Mouse (Mus musculus): ENCODE data around the gene Trappc6b. TPM values are rescaled to one million over a fixed set of nuclear protein-coding genes. Genes with fewer than 3 reads are reported as not detected.

The Trappc6b gene
- polyA plus RNA-seq, 1 experiment from 2014 or later: 65.5 TPM

- no peaks in the 10 kb centered on the region for H3K27me3 ChIP-seq (ENCODE audit: poor library complexity, severe bottlenecking)
- DNase-seq (ENCODE audit: extremely low spot score, low spot score): peak; percentile 18
- peaks cover 44% of the 10 kb centered on the region for H3K36me3 ChIP-seq (replicated peaks)
- peaks cover 7% of the 10 kb centered on the region for H3K4me1 ChIP-seq
- no peak overlapping the region for H3K27ac ChIP-seq
- no peaks in the 10 kb centered on the region for H3K9me3 ChIP-seq
- H3K4me3 ChIP-seq: no peak overlapping the region
- 35% methylated on average over 7 of the region's 7 CpGs for WGBS
Measured at GRCm38 (mm10) chr12:59040851-59041250, 20.4 kb downstream of the Trappc6b start.

GRCm38 (mm10) chr12:59039971-59040844, 21.1 kb downstream of the Trappc6b start:
- Histone ChIP-seq H3K27me3 (ENCODE audit: poor library complexity, severe bottlenecking) (no peaks in the 10 kb centered on the region), H3K4me3 (peak overlapping the region; percentile 36), H3K4me1 (peaks cover 7% of the 10 kb centered on the region), H3K27ac (peak overlapping the region; percentile 97), H3K36me3 (replicated peaks) (peaks cover 38% of the 10 kb centered on the region), H3K9me3 (no peaks in the 10 kb centered on the region)
- 2% methylated on average over 23 of the region's 23 CpGs for WGBS
- peak; percentile 79 for DNase-seq (ENCODE audit: extremely low spot score, low spot score)

GRCm38 (mm10) chr12:59039162-59039970, 21.9 kb downstream of the Trappc6b start:
- Histone ChIP-seq H3K4me3 (peak overlapping the region; percentile 36), H3K27me3 (ENCODE audit: poor library complexity, severe bottlenecking) (no peaks in the 10 kb centered on the region), H3K4me1 (peaks cover 7% of the 10 kb centered on the region), H3K36me3 (replicated peaks) (peaks cover 29% of the 10 kb centered on the region), H3K27ac (peak overlapping the region; percentile 97), H3K9me3 (no peaks in the 10 kb centered on the region)
- 69% methylated on average over 10 of the region's 10 CpGs for WGBS
- DNase-seq (ENCODE audit: extremely low spot score, low spot score): no peak

GRCm38 (mm10) chr12:59032101-59032500, 29.2 kb downstream of the Trappc6b start:
- Histone ChIP-seq H3K9me3 (no peaks in the 10 kb centered on the region), H3K27ac (no peak overlapping the region), H3K27me3 (ENCODE audit: poor library complexity, severe bottlenecking) (no peaks in the 10 kb centered on the region), H3K4me1 (no peaks in the 10 kb centered on the region), H3K4me3 (no peak overlapping the region), H3K36me3 (replicated peaks) (peaks cover 20% of the 10 kb centered on the region)
- no peak for DNase-seq (ENCODE audit: extremely low spot score, low spot score)
- WGBS: 74% methylated on average over 5 of the region's 5 CpGs

GRCm38 (mm10) chr12:59021306-59021705, 40.0 kb downstream of the Trappc6b start:
- Histone ChIP-seq H3K4me1 (no peaks in the 10 kb centered on the region), H3K27ac (no peak overlapping the region), H3K4me3 (no peak overlapping the region), H3K9me3 (no peaks in the 10 kb centered on the region), H3K27me3 (ENCODE audit: poor library complexity, severe bottlenecking) (no peaks in the 10 kb centered on the region), H3K36me3 (replicated peaks) (peaks cover 95% of the 10 kb centered on the region)
- DNase-seq (ENCODE audit: extremely low spot score, low spot score): no peak
- WGBS: 91% methylated on average over 4 of the region's 4 CpGs

- no peaks in the 10 kb centered on the region for H3K9me3 ChIP-seq
- no peak overlapping the region for H3K27ac ChIP-seq
- peaks cover 95% of the 10 kb centered on the region for H3K36me3 ChIP-seq (replicated peaks)
- DNase-seq (ENCODE audit: extremely low spot score, low spot score): no peak
- no peak overlapping the region for H3K4me3 ChIP-seq
- no peaks in the 10 kb centered on the region for H3K27me3 ChIP-seq (ENCODE audit: poor library complexity, severe bottlenecking)
- WGBS: 91% methylated on average over 2 of the region's 2 CpGs
- H3K4me1 ChIP-seq: no peaks in the 10 kb centered on the region
Measured at GRCm38 (mm10) chr12:59019891-59020290, 41.4 kb downstream of the Trappc6b start.

- no peak overlapping the region for H3K4me3 ChIP-seq
- no peak for DNase-seq (ENCODE audit: extremely low spot score, low spot score)
- H3K36me3 ChIP-seq (replicated peaks): peaks cover 79% of the 10 kb centered on the region
- peaks cover 8% of the 10 kb centered on the region for H3K4me1 ChIP-seq
- WGBS: 80% methylated on average over 8 of the region's 8 CpGs
- H3K27me3 ChIP-seq (ENCODE audit: poor library complexity, severe bottlenecking): no peaks in the 10 kb centered on the region
- no peak overlapping the region for H3K27ac ChIP-seq
- H3K9me3 ChIP-seq: no peaks in the 10 kb centered on the region
Measured at GRCm38 (mm10) chr12:59017970-59018369, 43.3 kb downstream of the Trappc6b start.

GRCm38 (mm10) chr12:59013234-59013633, 48.0 kb downstream of the Trappc6b start, which contains the start of gene Gemin2:
Gene Gemin2, plus strand, starts transcription at chr12:59013393.
- Histone ChIP-seq H3K36me3 (replicated peaks) (peaks cover 32% of the 10 kb centered on the region), H3K27me3 (ENCODE audit: poor library complexity, severe bottlenecking) (no peaks in the 10 kb centered on the region), H3K4me3 (peak within 1 kb of the TSS; percentile 69), H3K27ac (peak within 1 kb of the TSS; percentile 94), H3K4me1 (peaks cover 30% of the 10 kb centered on the region), H3K9me3 (no peaks in the 10 kb centered on the region)
- DNase-seq (ENCODE audit: extremely low spot score, low spot score): peak; percentile 86
- WGBS: under 1% methylated on average over 28 of the region's 28 CpGs

- DNase-seq (ENCODE audit: extremely low spot score, low spot score): peak; percentile 16
- Histone ChIP-seq H3K27me3 (ENCODE audit: poor library complexity, severe bottlenecking) (no peaks in the 10 kb centered on the region), H3K9me3 (no peaks in the 10 kb centered on the region), H3K27ac (peak overlapping the region; percentile 94), H3K4me3 (peak overlapping the region; percentile 69), H3K4me1 (peaks cover 30% of the 10 kb centered on the region), H3K36me3 (replicated peaks) (peaks cover 27% of the 10 kb centered on the region)
- 4% methylated on average over 7 of the region's 7 CpGs for WGBS
Measured at GRCm38 (mm10) chr12:59012710-59013091, 48.6 kb downstream of the Trappc6b start.

- H3K27ac ChIP-seq: peak within 1 kb of the TSS; percentile 94
- H3K36me3 ChIP-seq (replicated peaks): peaks cover 22% of the 10 kb centered on the region
- under 1% methylated on average over 48 of the region's 48 CpGs for WGBS
- peak; percentile 99 for DNase-seq (ENCODE audit: extremely low spot score, low spot score)
- no peaks in the 10 kb centered on the region for H3K9me3 ChIP-seq
- H3K4me1 ChIP-seq: peaks cover 30% of the 10 kb centered on the region
- H3K27me3 ChIP-seq (ENCODE audit: poor library complexity, severe bottlenecking): no peaks in the 10 kb centered on the region
- peak within 1 kb of the TSS; percentile 69 for H3K4me3 ChIP-seq
Measured at GRCm38 (mm10) chr12:59011844-59012709, 49.2 kb downstream of the Trappc6b start, which contains the start of gene Sec23a. Gene Sec23a, minus strand, starts transcription at chr12:59012017.

- peaks cover 30% of the 10 kb centered on the region for H3K4me1 ChIP-seq
- H3K27ac ChIP-seq: peak overlapping the region; percentile 94
- DNase-seq (ENCODE audit: extremely low spot score, low spot score): no peak
- no peaks in the 10 kb centered on the region for H3K27me3 ChIP-seq (ENCODE audit: poor library complexity, severe bottlenecking)
- H3K9me3 ChIP-seq: no peaks in the 10 kb centered on the region
- WGBS: under 1% methylated on average over 25 of the region's 25 CpGs
- H3K36me3 ChIP-seq (replicated peaks): peaks cover 24% of the 10 kb centered on the region
- H3K4me3 ChIP-seq: peak overlapping the region; percentile 69
Measured at GRCm38 (mm10) chr12:59011275-59011843, 49.9 kb downstream of the Trappc6b start.

GRCm38 (mm10) chr12:59010482-59010881, 50.8 kb downstream of the Trappc6b start:
- Histone ChIP-seq H3K27ac (no peak overlapping the region), H3K27me3 (ENCODE audit: poor library complexity, severe bottlenecking) (no peaks in the 10 kb centered on the region), H3K9me3 (no peaks in the 10 kb centered on the region), H3K4me1 (peaks cover 30% of the 10 kb centered on the region), H3K4me3 (peak overlapping the region; percentile 69), H3K36me3 (replicated peaks) (peaks cover 24% of the 10 kb centered on the region)
- DNase-seq (ENCODE audit: extremely low spot score, low spot score): no peak
- WGBS: 86% methylated on average over 2 of the region's 2 CpGs

Data from forebrain, embryonic 10.5 days (tissue).